Mouse (Mus musculus): ENCODE measurements around the gene Wdr70. TPM values are rescaled to one million over a fixed set of nuclear protein-coding genes. Genes with fewer than 3 reads are reported as not detected.

Gene Wdr70
- polyA plus RNA-seq, 1 experiment from 2014 or later, result 73.0 TPM

- no peaks in the 10 kb centered on the region for H3K9me3 ChIP-seq
- DNase-seq (ENCODE audit: extremely low spot score, low spot score), result no peak
- no peak overlapping the region for H3K27ac ChIP-seq
- no peaks in the 10 kb centered on the region for H3K27me3 ChIP-seq (ENCODE audit: poor library complexity, severe bottlenecking)
- no peaks in the 10 kb centered on the region for H3K36me3 ChIP-seq (replicated peaks)
- no peak overlapping the region for H3K4me3 ChIP-seq
- WGBS, result 96% methylated on average over 1 of the region's 1 CpGs
- no peaks in the 10 kb centered on the region for H3K4me1 ChIP-seq
These were observed 93.0 kb downstream of the Wdr70 start for GRCm38 (mm10) chr15:8006056-8006455.

DNA sequence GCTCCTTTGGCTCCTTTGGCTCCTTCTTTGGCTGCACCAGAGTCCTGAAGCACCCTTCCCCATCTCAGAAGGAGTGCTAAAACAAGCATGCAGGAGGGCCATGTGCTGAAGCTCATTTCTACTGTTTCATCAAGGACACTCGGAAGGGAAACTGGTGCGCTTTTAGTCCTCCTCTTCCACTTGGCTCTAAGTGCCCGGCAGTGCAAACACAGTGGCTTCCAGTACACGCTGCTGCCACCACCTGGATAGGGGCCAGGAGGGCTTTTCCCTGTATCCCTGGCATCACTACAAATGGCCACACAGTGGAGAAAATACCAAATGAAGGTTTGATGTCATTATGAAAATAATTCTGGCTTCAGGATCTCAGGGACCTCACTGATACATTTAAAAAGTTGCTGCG is 93.5 kb downstream of the Wdr70 start:
- H3K4me1 ChIP-seq, result no peaks in the 10 kb centered on the region
- 81% methylated on average over 5 of the region's 5 CpGs for WGBS
- no peak overlapping the region for H3K27ac ChIP-seq
- H3K9me3 ChIP-seq, result no peaks in the 10 kb centered on the region
- no peaks in the 10 kb centered on the region for H3K36me3 ChIP-seq (replicated peaks)
- no peaks in the 10 kb centered on the region for H3K27me3 ChIP-seq (ENCODE audit: poor library complexity, severe bottlenecking)
- no peak for DNase-seq (ENCODE audit: extremely low spot score, low spot score)
- H3K4me3 ChIP-seq, result no peak overlapping the region

DNA sequence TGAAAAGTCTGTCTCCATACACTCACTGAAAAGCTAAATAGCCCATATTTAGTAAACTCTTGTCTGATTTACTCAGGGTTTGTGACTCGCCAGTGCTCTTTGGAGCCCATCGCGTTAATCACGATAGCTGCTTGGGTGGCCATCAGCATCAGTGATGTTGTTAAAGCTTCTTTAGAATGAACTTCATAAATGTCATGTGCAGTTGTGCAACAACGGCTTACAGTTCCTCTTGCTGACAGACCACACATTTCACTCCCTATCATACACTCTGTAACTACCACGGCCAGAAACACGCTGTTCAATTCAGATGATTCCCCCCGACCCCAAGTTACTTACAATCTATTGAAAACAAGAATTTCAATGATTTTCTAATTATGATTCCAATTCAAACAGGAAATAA is 95.2 kb downstream of the Wdr70 start:
- Histone ChIP-seq H3K36me3 (replicated peaks) (no peaks in the 10 kb centered on the region), H3K27ac (no peak overlapping the region), H3K27me3 (ENCODE audit: poor library complexity, severe bottlenecking) (no peaks in the 10 kb centered on the region), H3K4me1 (no peaks in the 10 kb centered on the region), H3K9me3 (no peaks in the 10 kb centered on the region), H3K4me3 (no peak overlapping the region)
- 92% methylated on average over 8 of the region's 8 CpGs for WGBS
- no peak for DNase-seq (ENCODE audit: extremely low spot score, low spot score)

GRCm38 (mm10) chr15:7998843-7999546 is 100.0 kb downstream of the Wdr70 start:
- 57% methylated on average over 14 of the region's 14 CpGs for WGBS
- peaks cover 2% of the 10 kb centered on the region; the same call in 1 of the 2 replicates for H3K36me3 ChIP-seq (replicated peaks)
- no peak overlapping the region for H3K4me3 ChIP-seq
- DNase-seq (ENCODE audit: extremely low spot score, low spot score), result no peak
- no peaks in the 10 kb centered on the region for H3K27me3 ChIP-seq (ENCODE audit: poor library complexity, severe bottlenecking)
- H3K9me3 ChIP-seq, result no peaks in the 10 kb centered on the region
- H3K4me1 ChIP-seq, result no peaks in the 10 kb centered on the region
- H3K27ac ChIP-seq, result no peak overlapping the region

GRCm38 (mm10) chr15:7998095-7998494 is 100.9 kb downstream of the Wdr70 start:
- Histone ChIP-seq H3K4me3 (no peak overlapping the region), H3K4me1 (no peaks in the 10 kb centered on the region), H3K27me3 (ENCODE audit: poor library complexity, severe bottlenecking) (no peaks in the 10 kb centered on the region), H3K27ac (no peak overlapping the region), H3K36me3 (replicated peaks) (peaks cover 2% of the 10 kb centered on the region; the same call in 1 of the 2 replicates), H3K9me3 (no peaks in the 10 kb centered on the region)
- WGBS, result 89% methylated on average over 2 of the region's 2 CpGs
- no peak for DNase-seq (ENCODE audit: extremely low spot score, low spot score)

DNA sequence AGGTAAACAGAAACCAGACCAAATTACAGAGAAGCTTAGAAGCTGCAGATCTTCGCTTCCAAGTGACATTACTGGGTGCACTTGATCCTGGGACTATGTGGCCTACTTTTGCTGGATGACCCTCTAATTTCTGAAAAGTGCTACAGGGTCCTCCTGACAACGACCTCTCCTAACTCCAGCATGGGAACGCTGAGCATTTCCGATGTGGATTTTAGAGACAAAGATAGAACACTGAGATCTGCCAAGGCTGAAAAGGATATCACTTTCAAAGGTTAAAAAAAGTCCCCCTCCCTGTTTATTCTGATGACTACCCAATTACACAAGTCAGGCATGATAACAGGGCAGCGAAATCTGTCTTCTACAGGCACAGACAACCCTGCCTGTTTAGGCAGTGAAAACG is 105.3 kb downstream of the Wdr70 start:
- Histone ChIP-seq H3K36me3 (replicated peaks) (peaks cover 2% of the 10 kb centered on the region; the same call in 1 of the 2 replicates), H3K4me1 (no peaks in the 10 kb centered on the region), H3K27me3 (ENCODE audit: poor library complexity, severe bottlenecking) (no peaks in the 10 kb centered on the region), H3K4me3 (no peak overlapping the region), H3K9me3 (no peaks in the 10 kb centered on the region), H3K27ac (no peak overlapping the region)
- DNase-seq (ENCODE audit: extremely low spot score, low spot score), result no peak
- 84% methylated on average over 6 of the region's 6 CpGs for WGBS

DNA sequence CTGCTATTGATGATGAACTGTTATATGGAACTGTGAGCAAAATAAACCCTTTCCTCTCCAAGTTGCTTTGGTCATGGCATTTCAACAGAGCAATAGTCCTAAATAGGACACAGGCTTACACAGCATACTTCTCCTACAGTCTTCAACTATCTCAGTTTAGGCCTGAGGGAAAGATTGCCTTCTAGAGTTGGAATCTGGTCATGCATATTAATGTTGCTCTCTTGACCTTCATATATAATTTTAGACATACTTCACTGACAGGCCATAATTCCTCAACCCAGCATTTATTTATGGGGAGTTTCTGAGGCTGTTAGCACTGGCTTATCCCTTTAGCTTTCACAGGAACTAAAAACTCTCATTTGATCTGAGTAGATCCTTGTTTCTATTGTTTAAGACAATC is 108.9 kb downstream of the Wdr70 start:
- Histone ChIP-seq H3K27me3 (ENCODE audit: poor library complexity, severe bottlenecking) (no peaks in the 10 kb centered on the region), H3K4me1 (0 out of 2 replicates have a peak, but pooled peaks cover 8% of the 10 kb centered on the region), H3K4me3 (no peak overlapping the region), H3K27ac (no peak overlapping the region), H3K36me3 (replicated peaks) (no peaks in the 10 kb centered on the region; the same call in 1 of the 2 replicates), H3K9me3 (no peaks in the 10 kb centered on the region)
- no peak for DNase-seq (ENCODE audit: extremely low spot score, low spot score)

DNA sequence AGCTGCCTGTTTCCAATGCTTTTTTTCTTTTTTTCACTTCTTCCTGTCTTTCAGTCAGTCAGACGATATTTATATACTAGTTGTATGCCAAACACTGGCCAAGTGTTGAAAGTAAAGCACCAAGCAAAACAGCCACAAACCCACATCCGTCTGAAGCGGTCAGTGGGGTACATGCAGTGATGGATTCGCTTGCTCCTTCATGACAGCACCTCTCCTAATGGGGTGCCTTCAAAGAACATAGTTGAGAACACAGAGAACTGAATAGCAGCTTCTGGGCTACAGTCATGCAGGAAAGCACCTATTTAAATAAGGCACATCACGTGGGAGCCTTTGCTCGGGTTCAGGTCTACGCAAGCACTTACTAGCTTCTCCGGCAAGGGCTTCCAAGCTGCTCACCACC is 111.6 kb downstream of the Wdr70 start:
- no peaks in the 10 kb centered on the region for H3K36me3 ChIP-seq (replicated peaks)
- no peaks in the 10 kb centered on the region for H3K9me3 ChIP-seq
- no peaks in the 10 kb centered on the region for H3K27me3 ChIP-seq (ENCODE audit: poor library complexity, severe bottlenecking)
- no peak overlapping the region for H3K4me3 ChIP-seq
- DNase-seq (ENCODE audit: extremely low spot score, low spot score), result no peak
- WGBS, result 96% methylated on average over 8 of the region's 8 CpGs
- 0 out of 2 replicates have a peak, but pooled peaks cover 8% of the 10 kb centered on the region for H3K4me1 ChIP-seq
- H3K27ac ChIP-seq, result no peak overlapping the region

GRCm38 (mm10) chr15:7986274-7986673 is 112.7 kb downstream of the Wdr70 start:
- Histone ChIP-seq H3K27me3 (ENCODE audit: poor library complexity, severe bottlenecking) (no peaks in the 10 kb centered on the region), H3K4me3 (no peak overlapping the region), H3K36me3 (replicated peaks) (no peaks in the 10 kb centered on the region), H3K27ac (peak overlapping the region; percentile 3; the same call in 1 of the 2 replicates), H3K4me1 (0 out of 2 replicates have a peak, but pooled peaks cover 8% of the 10 kb centered on the region), H3K9me3 (no peaks in the 10 kb centered on the region)
- WGBS, result 64% methylated on average over 6 of the region's 6 CpGs
- DNase-seq (ENCODE audit: extremely low spot score, low spot score), result no peak

DNA sequence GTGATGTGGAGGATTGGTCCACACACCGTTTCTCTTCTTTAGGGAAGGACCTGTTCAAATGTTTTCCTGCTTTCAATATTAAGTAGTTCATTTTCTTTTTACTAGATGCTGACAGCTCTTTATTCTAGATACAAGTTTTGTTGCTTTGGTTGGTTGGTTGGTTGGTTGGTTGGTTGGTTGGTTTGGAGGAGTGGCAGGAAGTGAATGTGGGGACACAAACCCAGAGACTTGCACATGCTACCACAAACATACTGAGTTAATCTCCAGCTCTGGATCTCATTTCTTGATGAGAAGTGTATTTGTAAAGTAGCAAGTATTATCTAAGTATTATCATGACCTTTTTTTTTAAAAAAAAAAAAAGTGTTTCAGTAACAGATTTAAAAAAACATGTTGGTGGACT is 120.4 kb downstream of the Wdr70 start:
- no peaks in the 10 kb centered on the region for H3K4me1 ChIP-seq
- H3K27ac ChIP-seq, result no peak overlapping the region
- 94% methylated on average over 1 of the region's 1 CpGs for WGBS
- peaks cover 12% of the 10 kb centered on the region for H3K36me3 ChIP-seq (replicated peaks)
- no peak for DNase-seq (ENCODE audit: extremely low spot score, low spot score)
- H3K9me3 ChIP-seq, result no peaks in the 10 kb centered on the region; the same call in 1 of the 2 replicates
- no peaks in the 10 kb centered on the region for H3K27me3 ChIP-seq (ENCODE audit: poor library complexity, severe bottlenecking)
- H3K4me3 ChIP-seq, result no peak overlapping the region

DNA sequence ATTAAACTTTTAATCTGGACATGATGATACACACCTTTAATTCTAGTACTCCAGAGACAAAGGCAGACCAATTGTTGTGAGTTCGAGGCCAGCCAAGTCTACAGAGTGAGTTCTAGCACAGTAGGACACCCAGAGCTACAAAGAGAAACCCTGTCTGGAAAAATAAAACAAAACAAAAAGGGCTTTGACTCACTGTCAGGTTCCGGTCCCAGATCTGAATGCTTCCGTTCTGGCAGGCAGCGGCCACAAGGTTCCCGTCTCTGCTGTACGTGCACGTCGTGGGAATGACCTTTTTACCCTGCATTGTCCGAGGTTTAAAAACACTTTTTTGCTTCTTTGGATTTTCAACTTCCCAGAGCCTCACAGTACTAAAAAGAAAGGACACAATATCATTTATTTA is 122.2 kb downstream of the Wdr70 start:
- H3K4me1 ChIP-seq, result no peaks in the 10 kb centered on the region
- peaks cover 12% of the 10 kb centered on the region for H3K36me3 ChIP-seq (replicated peaks)
- no peak overlapping the region for H3K4me3 ChIP-seq
- DNase-seq (ENCODE audit: extremely low spot score, low spot score), result no peak
- no peak overlapping the region for H3K27ac ChIP-seq
- no peaks in the 10 kb centered on the region for H3K27me3 ChIP-seq (ENCODE audit: poor library complexity, severe bottlenecking)
- no peaks in the 10 kb centered on the region; the same call in 1 of the 2 replicates for H3K9me3 ChIP-seq
- 58% methylated on average over 9 of the region's 9 CpGs for WGBS

DNA sequence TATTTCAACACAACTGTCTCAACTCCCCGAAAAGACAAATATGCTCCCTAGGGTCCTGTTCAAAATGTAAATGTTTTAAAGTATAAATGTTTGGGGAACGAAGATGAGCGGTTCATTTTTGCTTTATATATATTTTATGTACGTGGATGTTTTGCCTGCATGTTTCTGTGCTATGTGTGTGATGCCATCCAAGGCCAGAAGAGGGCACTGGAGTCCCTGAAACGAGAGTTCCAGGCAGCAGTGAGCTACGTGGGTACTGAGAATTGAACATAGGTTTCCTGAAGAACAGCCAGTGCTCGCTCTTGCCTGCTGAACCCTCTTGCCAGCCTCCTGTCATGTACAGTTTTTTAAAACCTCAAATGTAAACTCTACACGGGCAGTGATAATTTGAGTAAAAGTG is 124.6 kb downstream of the Wdr70 start:
- H3K27me3 ChIP-seq (ENCODE audit: poor library complexity, severe bottlenecking), result no peaks in the 10 kb centered on the region
- H3K36me3 ChIP-seq (replicated peaks), result peaks cover 12% of the 10 kb centered on the region
- H3K4me3 ChIP-seq, result no peak overlapping the region
- 85% methylated on average over 8 of the region's 8 CpGs for WGBS
- no peaks in the 10 kb centered on the region for H3K4me1 ChIP-seq
- DNase-seq (ENCODE audit: extremely low spot score, low spot score), result no peak
- no peak overlapping the region for H3K27ac ChIP-seq
- no peaks in the 10 kb centered on the region; the same call in 1 of the 2 replicates for H3K9me3 ChIP-seq

DNA sequence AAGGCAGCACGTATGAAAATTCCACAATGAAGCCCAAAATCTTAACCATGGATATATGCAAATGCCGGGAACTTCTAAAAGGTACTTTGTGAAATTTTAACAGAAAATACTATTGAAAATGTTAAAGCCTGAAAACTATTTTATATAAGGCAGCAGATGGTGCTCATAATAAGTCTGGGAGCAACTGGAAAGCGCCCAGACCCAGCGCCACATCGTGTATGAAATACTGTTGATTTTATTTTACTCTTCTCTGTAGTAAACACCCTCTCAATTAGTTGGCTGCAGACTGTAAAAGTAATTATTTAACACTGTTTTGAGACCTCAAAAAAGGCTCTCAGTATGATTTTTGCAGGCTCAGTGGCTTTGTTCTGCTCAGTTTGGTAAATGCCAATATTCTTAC is 126.5 kb downstream of the Wdr70 start:
- DNase-seq (ENCODE audit: extremely low spot score, low spot score), result no peak
- H3K4me3 ChIP-seq, result no peak overlapping the region
- no peaks in the 10 kb centered on the region for H3K4me1 ChIP-seq
- no peaks in the 10 kb centered on the region; the same call in 1 of the 2 replicates for H3K9me3 ChIP-seq
- 98% methylated on average over 5 of the region's 5 CpGs for WGBS
- peaks cover 12% of the 10 kb centered on the region for H3K36me3 ChIP-seq (replicated peaks)
- H3K27me3 ChIP-seq (ENCODE audit: poor library complexity, severe bottlenecking), result no peaks in the 10 kb centered on the region
- H3K27ac ChIP-seq, result no peak overlapping the region

All from forebrain, embryonic 10.5 days (tissue).